Mouse (Mus musculus) heart, adult 2 months (tissue): ENCODE data around the gene Nrap. TPM values are rescaled to one million over a fixed set of nuclear protein-coding genes. Genes with fewer than 3 reads are reported as not detected.
"Not testable (repeated sequence)": the region's sequence is repeated elsewhere in the genome, so short reads cannot be mapped to it uniquely, and the experiment has no call there.

ENCODE experiments used
- DNase-seq, 2 experiments: peaks; one replicate each; pipeline ENCODE4 v3.0.0; 2021
- H3K27ac ChIP-seq: fragments of 200-600 bp; 2 replicates; pipeline ENCODE4 v1.8.1; 2022
- H3K27me3 ChIP-seq: fragments of 200-500 bp; 2 replicates; pipeline ENCODE4 v1.6.1; 2012; ENCODE audit warnings: mild to moderate bottlenecking, low read length, inconsistent platforms, mixed read lengths; ENCODE audit not compliant: control insufficient read depth, insufficient read depth
- H3K36me3 ChIP-seq: fragments of 200-500 bp; 2 replicates; pipeline ENCODE4 v1.6.1; 2012; ENCODE audit warnings: low read length, inconsistent platforms; ENCODE audit not compliant: control insufficient read depth, insufficient read depth
- H3K4me1 ChIP-seq: fragments of 200-500 bp; 2 replicates; pipeline ENCODE4 v1.6.1; 2011; ENCODE audit warnings: low read length; ENCODE audit not compliant: control insufficient read depth, insufficient read depth
- H3K4me3 ChIP-seq: fragments of 200-600 bp; 2 replicates; pipeline ENCODE4 v1.8.1; 2022
- H3K79me2 ChIP-seq: fragments of 200-500 bp; replicated peaks from 2 replicates; pipeline ENCODE4 v1.6.1; 2012; ENCODE audit warnings: mild to moderate bottlenecking, inconsistent platforms, low read length, moderate library complexity, mixed read lengths; ENCODE audit not compliant: control insufficient read depth, insufficient read depth
- H3K9ac ChIP-seq: fragments of 200-500 bp; 2 replicates; pipeline ENCODE4 v1.6.1; 2012; ENCODE audit warnings: low read depth, mild to moderate bottlenecking, control low read depth, inconsistent platforms, low read length, mixed read lengths
- CTCF ChIP-seq: fragments of 200-600 bp; IDR thresholded peaks from 2 replicates; pipeline ENCODE4 v1.8.1; 2022; ENCODE audit warnings: antibody characterized with exemption, mild to moderate bottlenecking, moderate library complexity
- EP300 ChIP-seq: fragments of 200-500 bp; IDR thresholded peaks from 2 replicates; pipeline ENCODE4 v1.6.1; 2011; ENCODE audit warnings: low read depth, low read length, control low read depth; ENCODE audit not compliant: insufficient read depth
- POLR2A ChIP-seq: fragments of 200-500 bp; IDR thresholded peaks from 2 replicates; pipeline ENCODE4 v1.6.1; 2011; ENCODE audit warnings: mild to moderate bottlenecking, low read depth, low read length, control low read depth; ENCODE audit not compliant: insufficient read depth
- WGBS: fragments of 180-500 bp; shearing (Covaris S2); methylation state at CpG from one replicate; pipeline ENCODE4 v1.1.7; 2018; 5-methylcytosine and 5-hydroxymethylcytosine counted together
- intact Hi-C: fragments of 180-260 bp; cut with DNase I; formaldehyde crosslinking; loops from one replicate; pipeline ENCODE4 v1.15.1; 2025
- polyA plus RNA-seq: library from polyadenylated mRNA; depleted of rRNA; stranded (reverse); fragments of >200 nt; gene quantifications from 2 replicates; pipeline ENCODE4 v1.2.3, GENCODE M21; 2012
- total RNA-seq, 2 experiments: library from RNA; stranded (reverse); gene quantifications; 2 replicates each; pipeline ENCODE4 v1.2.3; 2021

Gene Nrap
- total and polyA plus RNA-seq, 3 experiments = 135 to 420 (median 307) TPM

GRCm38 (mm10) chr19:56364563-56364962, 25.3 kb downstream of the Nrap start:
- no peaks in the 10 kb centered on the region; the same call in 1 of the 2 replicates for H3K36me3 ChIP-seq

DNA sequence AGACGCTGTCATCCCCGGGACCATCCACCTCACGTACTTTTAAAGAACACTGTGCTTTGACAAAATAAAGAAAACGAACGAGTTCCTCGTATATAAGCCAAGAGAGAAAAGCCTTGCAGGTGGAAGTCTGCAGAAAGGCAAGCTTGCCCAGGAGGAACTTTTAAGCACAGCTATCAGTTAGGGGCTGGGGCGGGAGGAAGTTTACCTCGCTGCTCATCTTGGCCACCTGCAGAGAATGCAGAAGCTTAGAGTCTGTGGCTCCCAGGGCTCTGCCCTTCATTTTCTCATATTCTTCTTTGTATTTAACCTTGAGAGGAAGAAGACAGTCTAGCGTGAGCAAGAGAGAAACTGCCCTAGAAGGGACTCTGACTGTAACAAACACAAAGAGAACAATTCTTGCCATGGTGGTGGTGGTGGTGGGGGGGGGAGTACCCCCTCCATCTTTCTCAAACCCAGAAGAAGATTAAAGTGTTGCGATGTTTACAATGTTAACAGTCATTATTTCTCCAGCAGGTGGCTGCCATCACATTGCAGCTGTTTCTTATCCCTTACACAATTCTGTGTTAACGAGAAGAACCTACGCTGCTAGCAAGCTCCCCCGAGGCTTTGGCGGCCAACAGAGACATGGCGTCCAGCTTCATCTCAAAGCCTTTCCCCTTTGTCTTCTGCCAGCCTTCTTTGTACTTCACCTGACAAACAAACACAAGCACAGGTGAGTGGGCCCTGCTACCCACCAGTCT, 25.9 kb downstream of the Nrap start:
- intact Hi-C loops = no loop called here
- H3K4me3 ChIP-seq = no peak overlapping the region
- no peak overlapping the region for H3K27ac ChIP-seq
- no peak overlapping the region for H3K9ac ChIP-seq
- WGBS = 71% methylated on average over 15 of the region's 15 CpGs
- H3K4me1 ChIP-seq = peaks cover 2% of the 10 kb centered on the region
- H3K36me3 ChIP-seq = no peaks in the 10 kb centered on the region
- no peaks in the 10 kb centered on the region for H3K79me2 ChIP-seq
- TF ChIP-seq EP300 (no peak), CTCF (no peak), POLR2A (no peak)
- DNase-seq = no peak
- H3K27me3 ChIP-seq = no peaks in the 10 kb centered on the region

More at GRCm38 (mm10) chr19:56364563-56364962, 25.3 kb downstream of the Nrap start:
- peaks cover 2% of the 10 kb centered on the region for H3K4me1 ChIP-seq
- no peak for TF ChIP-seq EP300
- TF ChIP-seq CTCF = no peak
- TF ChIP-seq POLR2A = no peak
- no peak for DNase-seq
- no peak overlapping the region for H3K27ac ChIP-seq
- no peak overlapping the region for H3K9ac ChIP-seq
- intact Hi-C loops = no loop called here
- no peaks in the 10 kb centered on the region for H3K27me3 ChIP-seq
- 79% methylated on average over 8 of the region's 8 CpGs for WGBS
- no peaks in the 10 kb centered on the region for H3K79me2 ChIP-seq
- no peak overlapping the region for H3K4me3 ChIP-seq

- no peaks in the 10 kb centered on the region for H3K27me3 ChIP-seq
- peaks cover 7% of the 10 kb centered on the region for H3K4me1 ChIP-seq
- TF ChIP-seq POLR2A = no peak
- TF ChIP-seq EP300 = no peak
- TF ChIP-seq CTCF = no peak
- DNase-seq = no peak
- intact Hi-C loops = loop anchor here (5.0 kb wide), 1 partner anchor 38 kb away; the partner anchor contains the start of gene Casp7
- 50% methylated on average over 2 of the region's 2 CpGs for WGBS
- H3K79me2 ChIP-seq = no peaks in the 10 kb centered on the region
- no peak overlapping the region for H3K27ac ChIP-seq
- H3K36me3 ChIP-seq = no peaks in the 10 kb centered on the region; the same call in 1 of the 2 replicates
- H3K9ac ChIP-seq = no peak overlapping the region
- no peak overlapping the region for H3K4me3 ChIP-seq
Measured at GRCm38 (mm10) chr19:56358890-56359289, 30.9 kb downstream of the Nrap start.

- H3K79me2 ChIP-seq, H3K27ac ChIP-seq, H3K4me3 ChIP-seq, H3K27me3 ChIP-seq, H3K4me1 ChIP-seq, H3K36me3 ChIP-seq, DNase-seq, H3K9ac ChIP-seq: not testable (repeated sequence)
- 36% methylated on average over 2 of the region's 2 CpGs for WGBS
- intact Hi-C loops = loop anchor here (5.0 kb wide), 1 partner anchor 40 kb away; the partner anchor contains the start of gene Casp7
Measured at GRCm38 (mm10) chr19:56357374-56357708, 32.5 kb downstream of the Nrap start.

GRCm38 (mm10) chr19:56356480-56357373, 33.1 kb downstream of the Nrap start:
- Histone ChIP-seq H3K9ac (no peak overlapping the region), H3K4me1 (peaks cover 7% of the 10 kb centered on the region), H3K27me3 (no peaks in the 10 kb centered on the region), H3K36me3 (no peaks in the 10 kb centered on the region; the same call in 1 of the 2 replicates), H3K4me3 (peak overlapping the region; percentile 22; the same call in 1 of the 2 replicates), H3K79me2 (no peaks in the 10 kb centered on the region), H3K27ac (no peak overlapping the region)
- WGBS = 17% methylated on average over 17 of the region's 17 CpGs
- intact Hi-C loops = loop anchor here (5.0 kb wide), 1 partner anchor 41 kb away; the partner anchor contains the start of gene Casp7
- DNase-seq = peak; percentile 54 to 80
- peak; percentile 85 for TF ChIP-seq CTCF
- no peak for TF ChIP-seq POLR2A

DNA sequence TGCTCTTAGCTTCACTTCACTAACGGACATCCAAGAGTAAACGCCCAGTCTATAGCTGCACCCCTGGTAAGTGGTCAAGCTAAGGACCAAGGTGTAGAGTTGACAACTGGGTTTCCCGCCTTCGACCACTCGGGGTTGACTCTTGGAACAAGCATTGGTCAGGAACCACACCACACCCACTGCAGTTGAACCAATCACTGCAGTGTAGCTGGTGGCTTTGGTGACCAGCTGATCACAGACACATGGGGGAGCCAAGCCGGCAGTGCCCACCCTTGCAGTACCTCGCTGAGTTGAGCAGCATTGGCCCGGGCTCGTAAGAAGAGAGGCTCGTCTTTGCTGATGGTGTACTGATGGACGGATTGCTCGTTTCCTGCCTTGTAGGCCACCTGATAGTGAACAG, 34.6 kb downstream of the Nrap start:
- intact Hi-C loops = loop anchor here (5.0 kb wide), 1 partner anchor 42 kb away; the partner anchor contains the start of gene Casp7
- no peaks in the 10 kb centered on the region for H3K27me3 ChIP-seq
- H3K9ac ChIP-seq = no peak overlapping the region
- H3K79me2 ChIP-seq = no peaks in the 10 kb centered on the region
- H3K4me1 ChIP-seq = peaks cover 7% of the 10 kb centered on the region
- no peak for TF ChIP-seq EP300
- TF ChIP-seq POLR2A = no peak
- no peak for TF ChIP-seq CTCF
- no peak for DNase-seq
- H3K4me3 ChIP-seq = no peak overlapping the region
- H3K36me3 ChIP-seq = no peaks in the 10 kb centered on the region; the same call in 1 of the 2 replicates
- no peak overlapping the region for H3K27ac ChIP-seq
- WGBS = 81% methylated on average over 12 of the region's 12 CpGs
